29 mouse cellular contexts compared by ENCODE assay signal in the genomic region with DNA sequence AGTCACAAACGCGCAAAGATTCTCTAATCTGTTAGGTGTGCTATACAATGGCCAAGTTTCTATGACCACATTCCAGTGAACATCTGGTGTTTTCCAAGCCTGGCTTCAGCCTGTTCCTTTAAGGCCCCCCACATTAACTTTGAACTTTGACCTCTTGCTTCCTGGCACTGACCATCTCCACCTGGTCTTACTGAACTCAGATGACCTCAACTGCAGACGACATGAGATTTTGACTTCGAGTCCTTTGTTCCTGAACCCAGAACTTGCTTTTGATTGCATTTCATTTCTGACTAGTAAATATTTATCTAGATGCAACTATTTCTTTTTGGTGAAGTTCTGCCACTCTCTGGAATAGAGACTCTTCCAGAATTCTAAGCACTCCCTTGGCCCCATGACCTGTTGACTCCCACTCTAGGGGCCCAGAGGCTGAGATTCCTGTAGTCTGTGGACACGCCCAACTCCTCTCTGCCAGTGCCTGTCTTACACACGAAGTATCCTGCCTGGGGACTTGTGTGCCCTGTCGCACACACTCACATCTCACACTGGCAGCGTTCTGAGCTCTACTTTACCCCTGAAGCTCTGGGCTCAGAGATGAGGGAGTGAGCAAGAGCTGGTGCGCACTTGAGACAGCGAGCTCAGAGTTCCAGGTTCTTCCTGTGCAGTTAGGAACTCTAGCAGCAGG. TPM values are rescaled to one million over a fixed set of nuclear protein-coding genes. Genes with fewer than 3 reads are reported as not detected.
DNase-seq lines count a peak whose midpoint lies in the region; ATAC-seq and TF ChIP-seq lines count a peak whose summit lies in the region.
"Had no signal": no experiment of that assay in that cellular context is flagged by ENCODE, and none has a peak within 500 bp of the region (broad histone marks: within the 10 kb centered on the region; RNA-seq: fewer than 3 reads in every experiment).

No protein-coding gene starts in this region.

- H3K27me3 ChIP-seq in hindbrain, embryonic 10.5 days (ENCODE audit: insufficient read depth, poor library complexity, severe bottlenecking) = no peaks in the 10 kb centered on the region
- H3K27me3 ChIP-seq in hindbrain, embryonic 14.5 days (ENCODE audit: control insufficient read depth, insufficient read depth, low read length) = no peaks in the 10 kb centered on the region
- no peaks in the 10 kb centered on the region for H3K27me3 ChIP-seq in liver, adult 2 months (ENCODE audit: control insufficient read depth, insufficient read depth, low read length)
- no peaks in the 10 kb centered on the region for H3K27me3 ChIP-seq in liver, embryonic 12.5 days (replicated peaks)
- H3K27me3 ChIP-seq: CH12.LX; embryonic facial prominence, embryonic 12.5 days; limb, embryonic 15.5 days; midbrain, embryonic 12.5 days had no signal

- H3K4me3 ChIP-seq in hindbrain, embryonic 10.5 days = no peak overlapping the region
- H3K4me3 ChIP-seq in hindbrain, embryonic 14.5 days (replicated peaks; ENCODE audit: low read length) = no peak overlapping the region
- no peak overlapping the region for H3K4me3 ChIP-seq in liver, adult 2 months (ENCODE audit: insufficient read depth, low read depth, low read length)
- H3K4me3 ChIP-seq in liver, embryonic 12.5 days = no peak overlapping the region
- H3K4me3 ChIP-seq: embryonic facial prominence, embryonic 12.5 days; erythroblast, embryonic 14.5 days; limb, embryonic 15.5 days; midbrain, embryonic 12.5 days had no signal

- no peak for TF ChIP-seq CTCF in liver, adult 2 months (IDR thresholded peaks at IDR 0.05; ENCODE audit: low read depth, low read length)

- intact Hi-C loops in gastrocnemius, postnatal 36 days (cut with DNase I) = no loop called here

- no peak overlapping the region for H3K9ac ChIP-seq in hindbrain, embryonic 14.5 days
- no peak overlapping the region for H3K9ac ChIP-seq in liver, adult 2 months (ENCODE audit: low read depth, low read length)
- H3K9ac ChIP-seq in liver, embryonic 12.5 days = no peak overlapping the region
- H3K9ac ChIP-seq: embryonic facial prominence, embryonic 12.5 days; limb, embryonic 15.5 days; liver, postnatal 0 days; midbrain, embryonic 12.5 days had no signal

- no peaks in the 10 kb centered on the region for H3K36me3 ChIP-seq in hindbrain, embryonic 10.5 days
- no peaks in the 10 kb centered on the region for H3K36me3 ChIP-seq in hindbrain, embryonic 14.5 days (replicated peaks; ENCODE audit: control insufficient read depth, insufficient read depth)
- no peaks in the 10 kb centered on the region for H3K36me3 ChIP-seq in liver, adult 2 months (ENCODE audit: control insufficient read depth, insufficient read depth, low read length)
- H3K36me3 ChIP-seq in liver, embryonic 12.5 days = no peaks in the 10 kb centered on the region
- H3K36me3 ChIP-seq: embryonic facial prominence, embryonic 12.5 days; limb, embryonic 15.5 days; midbrain, embryonic 12.5 days had no signal

- H3K27ac ChIP-seq in hindbrain, embryonic 10.5 days = no peak overlapping the region
- H3K27ac ChIP-seq in hindbrain, embryonic 14.5 days = no peak overlapping the region
- no peak overlapping the region for H3K27ac ChIP-seq in liver, adult 2 months (replicated peaks; ENCODE audit: insufficient read depth, low read depth, low read length)
- H3K27ac ChIP-seq in liver, embryonic 12.5 days = no peak overlapping the region
- H3K27ac ChIP-seq: embryonic facial prominence, embryonic 12.5 days; limb, embryonic 15.5 days; midbrain, embryonic 12.5 days had no signal

- H3K4me2 ChIP-seq in hindbrain, embryonic 14.5 days (replicated peaks) = no peak overlapping the region
- no peak overlapping the region for H3K4me2 ChIP-seq in liver, embryonic 12.5 days
- H3K4me2 ChIP-seq: embryonic facial prominence, embryonic 12.5 days; limb, embryonic 15.5 days; midbrain, embryonic 12.5 days had no signal

- WGBS in hindbrain, embryonic 10.5 days = 75% methylated on average over 10 of the region's 10 CpGs
- WGBS in hindbrain, embryonic 14.5 days = 83% methylated on average over 10 of the region's 10 CpGs
- 59% methylated on average over 10 of the region's 10 CpGs for WGBS in liver, adult 2 months
- WGBS in liver, embryonic 12.5 days (ENCODE audit: insufficient replicate concordance) = 65% methylated on average over 10 of the region's 10 CpGs

- TF ChIP-seq POLR2A in liver, adult 2 months (IDR thresholded peaks at IDR 0.05; ENCODE audit: extremely low read depth, insufficient read depth, low read length) = no peak

- no peak for ATAC-seq in hindbrain, embryonic 14.5 days (ENCODE audit: low FRiP score)
- no peak for ATAC-seq in liver, embryonic 12.5 days
- ATAC-seq: forebrain, embryonic 14.5 days; liver, postnatal 0 days had no signal

- DNase-seq in hindbrain, embryonic 10.5 days (ENCODE audit: low spot score) = peak; percentile 15
- no peak for DNase-seq in hindbrain, embryonic 14.5 days (ENCODE audit: low spot score)
- DNase-seq in liver, adult 2 months (ENCODE audit: extremely low read depth, low read depth, low spot score) = peak; percentile 80
- peak; percentile 19 for DNase-seq in kidney, postnatal 14 days
- DNase-seq in gastrocnemius, postnatal 36 days = no peak
- DNase-seq in cerebellum, adult 8-10 months = no peak
- DNase-seq: cerebellum, postnatal 10 days; gastrocnemius, postnatal 25 days; liver, postnatal 0 days; lung, postnatal 10 days; retina, postnatal 1 day; right cerebral cortex, postnatal 4 days had no signal

- H3K4me1 ChIP-seq in hindbrain, embryonic 10.5 days (replicated peaks) = peaks cover 7% of the 10 kb centered on the region; the same call in 1 of the 2 replicates
- no peaks in the 10 kb centered on the region for H3K4me1 ChIP-seq in hindbrain, embryonic 14.5 days (replicated peaks; ENCODE audit: control insufficient read depth, insufficient read depth, low read length)
- peaks cover 8% of the 10 kb centered on the region; the same call in 1 of the 2 replicates for H3K4me1 ChIP-seq in liver, adult 2 months (ENCODE audit: control insufficient read depth, insufficient read depth, low read length)
- H3K4me1 ChIP-seq in liver, embryonic 12.5 days = no peaks in the 10 kb centered on the region
- H3K4me1 ChIP-seq: embryonic facial prominence, embryonic 12.5 days; limb, embryonic 15.5 days; midbrain, embryonic 12.5 days had no signal

- H3K79me2 ChIP-seq in liver, adult 2 months (ENCODE audit: control insufficient read depth, insufficient read depth, low read length) = no peaks in the 10 kb centered on the region

- H3K9me3 ChIP-seq in hindbrain, embryonic 10.5 days = no peaks in the 10 kb centered on the region
- H3K9me3 ChIP-seq in hindbrain, embryonic 14.5 days (ENCODE audit: control insufficient read depth, low read length) = no peaks in the 10 kb centered on the region
- no peaks in the 10 kb centered on the region for H3K9me3 ChIP-seq in liver, embryonic 12.5 days (replicated peaks)
- H3K9me3 ChIP-seq: embryonic facial prominence, embryonic 12.5 days; limb, embryonic 15.5 days; midbrain, embryonic 12.5 days had no signal

RNA-seq across cellular contexts. Expression of a gene that starts 7.1 kb away (rescaled TPM):
- polyA plus RNA-seq in hindbrain, embryonic 10.5 days (2016; fragmentation: Nextera tagmentation; extraction: Ambion mirVana) = not detected in 2 replicates
- polyA plus RNA-seq in hindbrain, embryonic 14.5 days (2014; fragmentation: Nextera tagmentation; extraction: Ambion mirVana) = not detected in 2 replicates
- 6.1 and 42.4 TPM in 2 replicates for total RNA-seq in liver, adult 2 months (2014; rRNA removed)
- 1.0 and 2.8 TPM in 2 replicates for polyA plus RNA-seq in liver, adult 2 months (2012; rRNA removed)
- polyA plus RNA-seq in liver, embryonic 12.5 days (2016; fragmentation: Nextera tagmentation; extraction: Ambion mirVana) = not detected in 2 replicates
- not detected for total RNA-seq in gastrocnemius, postnatal 36 days (2021)
- total RNA-seq: adrenal gland, adult 18-20 months; CH12.LX; gastrocnemius, postnatal 25 days; hematopoietic stem cell, adult 5-6 weeks; layer of hippocampus, adult 8-10 months; left cerebral cortex, adult 18-20 months; left cerebral cortex, postnatal 36 days; megakaryocyte progenitor cell, adult 5-6 weeks; MEL; monocyte, adult 5-6 weeks had no signal
- polyA plus RNA-seq: embryonic facial prominence, embryonic 12.5 days; erythroblast, embryonic 14.5 days; forebrain, embryonic 14.5 days; liver, postnatal 0 days; midbrain, embryonic 12.5 days; neural tube, embryonic 11.5 days had no signal

RNA-seq across cellular contexts. Expression of a gene that starts 33.6 kb away (rescaled TPM):
- not detected in 2 replicates for polyA plus RNA-seq in hindbrain, embryonic 10.5 days (2016; fragmentation: Nextera tagmentation; extraction: Ambion mirVana)
- polyA plus RNA-seq in hindbrain, embryonic 14.5 days (2014; fragmentation: Nextera tagmentation; extraction: Ambion mirVana) = not detected in 2 replicates
- 5.1 and 42.0 TPM in 2 replicates for total RNA-seq in liver, adult 2 months (2014; rRNA removed)
- 0.48 and 0.92 TPM in 2 replicates for polyA plus RNA-seq in liver, adult 2 months (2012; rRNA removed)
- polyA plus RNA-seq in liver, embryonic 12.5 days (2016; fragmentation: Nextera tagmentation; extraction: Ambion mirVana) = not detected in 2 replicates
- total RNA-seq in gastrocnemius, postnatal 36 days (2021) = not detected
- total RNA-seq: adrenal gland, adult 18-20 months; CH12.LX; gastrocnemius, postnatal 25 days; hematopoietic stem cell, adult 5-6 weeks; layer of hippocampus, adult 8-10 months; left cerebral cortex, adult 18-20 months; left cerebral cortex, postnatal 36 days; megakaryocyte progenitor cell, adult 5-6 weeks; MEL; monocyte, adult 5-6 weeks had no signal
- polyA plus RNA-seq: erythroblast, embryonic 14.5 days; forebrain, embryonic 14.5 days; heart, embryonic 16.5 days; midbrain, embryonic 12.5 days; neural tube, embryonic 11.5 days had no signal

RNA-seq across cellular contexts. Expression of a gene that starts 40.8 kb away (rescaled TPM):
- polyA plus RNA-seq in hindbrain, embryonic 10.5 days (2016; fragmentation: Nextera tagmentation; extraction: Ambion mirVana) = 58.1 and 60.9 TPM in 2 replicates
- polyA plus RNA-seq in hindbrain, embryonic 14.5 days (2014; fragmentation: Nextera tagmentation; extraction: Ambion mirVana) = 23.6 and 31.3 TPM in 2 replicates
- 137 and 139 TPM in 2 replicates for total RNA-seq in liver, adult 2 months (2014; rRNA removed)
- 45.2 and 46.5 TPM in 2 replicates for polyA plus RNA-seq in liver, adult 2 months (2012; rRNA removed)
- polyA plus RNA-seq in liver, embryonic 12.5 days (2016; fragmentation: Nextera tagmentation; extraction: Ambion mirVana) = 20.0 and 22.1 TPM in 2 replicates
- total RNA-seq in gastrocnemius, postnatal 36 days (2021) = 10 to 100 TPM; 10.8 to 14.3 TPM
- total RNA-seq: monocyte, adult 5-6 weeks had no signal

Comparison
In these comparisons a context has a peak if more than half of its experiments do, and no peak if none do; other contexts are left out.
1. DNase-seq: peak in hindbrain, embryonic 10.5 days (single experiment), liver, adult 2 months (single experiment) and kidney, postnatal 14 days (single experiment); none in hindbrain, embryonic 14.5 days (single experiment), gastrocnemius, postnatal 36 days (0 of 2) and cerebellum, adult 8-10 months (single experiment).